Mouse (Mus musculus): Measurements from ENCODE around the gene Ltbp4.

GRCm38 (mm10) chr7:27273739-27274351, 63.6 kb downstream of the Ltbp4 start:
- TF ChIP-seq CTCF (conservative IDR thresholded peaks at IDR 0.05; ENCODE audit: insufficient read depth, insufficient read length, low read depth, low read length) (peak; percentile 45), POLR2A (IDR thresholded peaks at IDR 0.05; ENCODE audit: low read depth, low read length) (no peak)

Measured in kidney, adult 2 months (tissue).